Mouse (Mus musculus): ENCODE results near the gene Tat.

Tat gene

GRCm38 (mm10) chr8:109990224-109990623 is at the start of gene Tat:
Gene Tat, plus strand, starts transcription at chr8:109990437.
- DNase-seq (ENCODE audit: low spot score), result no peak

GRCm38 (mm10) chr8:109941606-109942360 is 48.5 kb upstream of the Tat start:
- no peak for DNase-seq (ENCODE audit: low spot score)

- DNase-seq (ENCODE audit: low spot score), result no peak
Measured at GRCm38 (mm10) chr8:109945153-109945632, 45.0 kb upstream of the Tat start.

- DNase-seq (ENCODE audit: low spot score), result no peak
Measured at GRCm38 (mm10) chr8:109945694-109946093, 44.5 kb upstream of the Tat start.

DNA sequence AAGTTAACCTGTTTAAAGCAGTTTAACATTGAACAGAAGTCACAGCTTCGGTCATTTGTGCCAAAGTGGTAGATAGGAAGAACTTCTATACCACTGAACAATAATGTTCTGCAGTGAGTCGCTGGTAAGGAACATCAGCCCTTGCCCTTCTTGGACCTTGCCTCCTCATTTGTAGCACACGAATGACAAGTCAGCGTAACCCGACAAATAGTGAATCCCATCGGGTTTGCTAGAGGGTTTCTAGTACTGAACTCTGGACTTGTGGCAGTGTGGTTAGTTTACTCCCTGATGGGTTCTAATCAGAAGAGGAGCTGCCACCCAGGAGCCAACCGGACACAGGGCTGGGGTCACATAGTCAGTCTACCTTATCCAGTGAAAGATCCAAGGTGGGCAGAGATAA is 44.0 kb upstream of the Tat start:
- no peak for DNase-seq (ENCODE audit: low spot score)

DNA sequence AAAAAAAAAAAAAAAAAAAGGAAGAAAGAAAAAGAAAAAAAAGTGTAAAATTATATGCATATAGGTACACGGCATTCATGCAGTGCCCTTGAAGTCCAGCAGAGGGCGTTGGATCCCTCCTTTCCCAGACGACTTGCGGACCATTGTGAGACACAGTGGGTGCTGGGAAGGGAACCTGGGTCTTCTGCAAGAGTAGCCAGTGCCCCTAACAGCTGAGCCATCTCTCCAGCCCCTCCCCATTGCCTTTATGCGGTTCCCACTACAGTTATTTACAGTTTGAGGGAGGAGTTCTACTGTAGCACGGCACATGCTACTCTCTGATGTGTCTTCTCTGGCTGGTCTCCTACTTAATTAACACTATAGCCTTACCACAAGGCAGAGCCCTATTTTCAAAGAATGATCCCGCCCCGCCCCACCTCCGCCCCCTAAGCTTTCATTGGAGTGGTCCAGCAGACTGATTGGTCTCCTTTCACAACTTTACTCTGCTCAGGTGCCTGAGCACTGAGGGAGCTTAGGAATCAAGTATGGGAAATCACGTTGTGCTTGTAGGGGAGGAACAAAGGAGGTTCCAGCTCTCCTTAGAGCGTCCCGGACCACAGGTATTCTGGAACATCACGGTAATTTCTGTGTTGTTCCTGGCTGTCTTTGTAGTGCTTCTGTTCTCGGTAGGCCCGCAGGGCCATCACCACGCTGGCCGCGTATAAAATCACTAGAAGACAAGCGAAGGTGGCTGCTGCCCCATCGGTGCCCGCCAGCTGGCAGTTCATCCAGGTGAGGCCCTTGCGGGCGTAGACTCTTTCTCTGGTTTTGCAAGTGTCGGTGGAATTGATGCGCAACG is 42.6 kb upstream of the Tat start:
- DNase-seq (ENCODE audit: low spot score), result no peak

GRCm38 (mm10) chr8:109948285-109948564 is 42.0 kb upstream of the Tat start:
- DNase-seq (ENCODE audit: low spot score), result no peak

GRCm38 (mm10) chr8:109952171-109952570 is 38.1 kb upstream of the Tat start:
- no peak for DNase-seq (ENCODE audit: low spot score)

DNA sequence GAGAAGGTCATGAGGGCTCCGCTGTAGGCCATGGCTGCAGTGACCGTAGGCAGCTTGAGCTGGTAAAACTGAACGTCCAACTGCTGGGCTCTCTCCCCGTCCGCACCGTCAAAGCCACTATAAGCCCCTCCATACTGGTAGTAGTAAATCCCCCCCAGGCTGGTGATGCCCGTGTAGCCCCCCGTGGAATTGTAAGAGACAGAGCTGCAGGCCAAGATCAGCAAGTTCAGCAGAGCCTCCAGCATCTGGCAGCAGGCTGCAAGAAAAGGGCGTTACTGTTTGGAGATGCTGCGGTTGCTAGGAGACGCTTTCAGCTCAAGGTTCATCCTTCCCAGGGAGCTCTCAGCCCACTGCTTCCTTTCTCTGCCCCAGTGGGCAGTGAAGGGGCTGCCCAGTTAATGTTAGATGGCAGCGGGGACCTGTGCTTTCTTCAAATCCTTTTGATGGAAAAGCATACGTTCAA is 35.7 kb upstream of the Tat start:
- no peak for DNase-seq (ENCODE audit: low spot score)

DNA sequence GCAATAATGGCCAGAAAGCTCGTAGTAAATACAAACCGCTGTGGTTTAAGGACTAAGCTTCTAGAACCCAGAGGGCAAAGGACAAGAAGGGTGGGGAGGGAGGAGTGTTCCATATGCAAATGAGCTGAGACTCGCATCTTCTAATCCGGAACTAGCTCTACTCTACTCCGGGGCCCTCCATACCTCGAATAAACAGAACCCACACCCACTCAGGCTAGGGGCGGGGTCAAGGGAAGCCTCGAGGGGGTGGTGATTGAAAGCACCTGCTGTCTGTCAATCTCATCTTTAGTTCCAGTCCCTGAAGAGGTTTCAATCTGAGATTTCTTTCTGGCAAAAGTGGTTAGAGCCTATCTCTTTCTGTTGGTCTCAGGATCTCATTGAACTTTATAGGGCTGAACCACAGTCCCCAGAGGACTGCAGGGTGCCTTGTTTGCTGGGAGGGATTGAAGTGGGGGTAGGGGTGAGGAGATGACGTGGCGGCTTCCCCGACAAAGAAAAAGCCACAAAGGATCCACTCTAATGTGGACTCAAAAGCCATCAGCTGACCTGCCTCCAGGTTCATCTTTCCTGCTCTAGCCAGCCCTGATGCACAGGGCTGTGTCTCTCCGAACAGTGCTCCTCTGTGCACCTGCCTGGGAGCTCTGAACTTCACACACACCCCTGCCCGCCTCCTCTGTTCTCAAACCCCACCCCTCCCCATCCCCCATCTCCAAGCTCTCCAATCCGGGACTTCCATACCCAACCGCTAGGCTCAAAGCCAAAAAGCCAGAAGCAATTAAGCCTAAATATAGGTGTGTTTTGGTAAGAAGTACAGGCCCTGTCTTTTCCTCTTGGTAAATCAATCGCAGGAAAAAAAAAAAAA is 32.8 kb upstream of the Tat start:
- no peak for DNase-seq (ENCODE audit: low spot score)

DNA sequence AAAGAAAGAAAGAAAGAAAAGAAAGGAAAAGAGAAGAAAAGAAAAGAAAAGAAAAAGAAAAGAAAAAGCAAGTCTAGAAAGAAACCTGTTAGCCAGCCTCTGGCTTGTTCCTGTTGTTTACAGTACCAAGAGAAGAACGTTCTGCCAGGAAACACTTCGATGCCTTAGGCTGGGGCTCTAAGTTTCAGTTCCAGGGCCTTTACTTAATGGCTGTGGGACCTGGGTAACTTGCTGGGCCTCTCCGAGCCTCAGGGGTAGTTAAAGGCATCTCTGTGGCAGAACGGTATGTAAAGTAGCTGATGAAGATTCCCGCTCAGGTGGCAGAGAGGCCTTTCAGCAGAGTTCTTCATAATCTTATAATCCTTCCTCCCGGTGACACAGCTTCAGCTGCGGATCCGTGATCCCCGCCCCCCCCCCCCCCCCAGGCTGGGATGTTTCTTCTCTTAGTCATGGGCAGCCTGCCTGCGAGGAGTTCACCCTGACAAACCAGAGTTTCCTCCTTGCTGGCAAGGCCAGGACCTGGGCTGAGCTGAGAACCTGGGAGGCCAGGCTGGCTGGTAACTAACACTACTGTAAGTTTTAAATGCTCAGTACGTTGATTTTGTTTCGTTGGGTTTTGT is 32.1 kb upstream of the Tat start:
- DNase-seq (ENCODE audit: low spot score), result no peak

DNA sequence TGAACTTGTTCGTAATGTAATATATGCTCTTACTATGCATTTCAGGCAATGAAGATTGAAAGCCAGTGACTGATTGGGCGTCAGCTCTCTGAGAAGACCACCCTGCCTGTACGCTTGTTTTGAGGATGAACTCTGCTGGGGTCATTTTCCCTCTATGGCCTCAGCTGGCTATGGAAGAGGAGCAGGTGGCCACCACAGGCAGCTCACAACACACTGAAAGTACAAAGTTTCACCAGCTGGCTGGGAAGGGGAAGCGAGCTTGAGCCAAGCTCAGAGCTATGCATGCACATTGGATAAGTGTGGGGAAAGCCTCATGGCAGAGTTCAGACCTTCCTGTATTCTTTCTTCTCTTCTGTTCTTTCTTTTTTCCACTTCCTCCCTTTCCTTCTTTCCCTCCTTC is 31.1 kb upstream of the Tat start:
- DNase-seq (ENCODE audit: low spot score), result no peak

DNA sequence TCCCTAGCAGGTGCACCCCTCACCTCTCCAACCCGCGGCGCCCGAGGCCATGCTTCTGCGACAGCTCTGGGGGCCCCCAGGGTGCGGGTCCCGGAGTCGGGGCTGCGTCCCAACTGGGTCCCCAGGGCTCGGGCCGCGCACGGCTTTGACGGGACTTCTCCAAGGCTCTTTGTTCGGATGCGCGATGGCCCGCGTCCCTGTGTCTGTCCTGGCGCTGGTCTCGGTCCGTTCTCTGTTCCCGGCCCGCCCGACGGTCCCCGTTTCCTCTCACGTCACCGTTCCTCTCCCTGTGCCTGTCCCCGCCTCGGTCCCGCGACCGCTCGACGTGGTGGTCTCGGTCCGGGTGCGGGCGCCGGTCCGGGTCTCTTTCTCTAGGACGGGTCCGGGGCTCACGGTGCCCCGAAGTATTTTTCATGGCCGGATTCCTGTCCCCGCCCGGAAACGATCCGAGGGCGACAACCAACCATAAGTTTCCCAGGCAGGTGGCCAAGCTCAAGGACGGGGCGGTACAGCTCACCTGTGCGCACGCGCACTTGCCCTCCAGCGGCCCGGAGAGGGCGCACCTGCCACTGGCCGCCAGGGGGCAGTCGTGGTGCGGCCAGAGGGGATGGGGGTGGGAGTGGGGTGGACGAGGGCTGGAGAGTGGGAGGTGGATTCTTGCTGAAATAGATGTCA is 28.4 kb upstream of the Tat start, which contains the start of gene Marveld3:
TSS of gene Marveld3 (minus strand) at position 511 of the 675 bp plus-strand sequence.
- DNase-seq (ENCODE audit: low spot score), result no peak

GRCm38 (mm10) chr8:109962896-109963295 is 27.3 kb upstream of the Tat start:
- no peak for DNase-seq (ENCODE audit: low spot score)

DNA sequence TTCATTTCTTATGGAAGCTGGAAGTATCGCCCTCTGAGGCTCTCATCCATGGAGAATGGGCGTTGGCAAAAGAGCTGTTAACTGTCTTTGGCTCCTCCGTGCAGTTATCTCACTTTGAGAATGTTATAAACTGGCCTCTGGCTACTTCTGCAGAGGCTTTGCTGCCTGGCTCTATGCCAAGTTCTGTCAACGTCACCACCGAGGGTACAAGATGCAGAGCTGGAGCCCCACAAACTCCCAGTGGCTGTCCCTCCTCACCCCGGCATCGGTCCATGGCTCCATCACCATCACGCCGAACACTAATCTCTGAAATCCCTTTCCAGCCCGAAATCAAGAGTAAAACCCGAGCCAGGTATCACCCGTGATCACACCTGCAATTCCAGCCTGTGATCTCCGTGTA is 26.8 kb upstream of the Tat start:
- no peak for DNase-seq (ENCODE audit: low spot score)

- no peak for DNase-seq (ENCODE audit: low spot score)
Measured at GRCm38 (mm10) chr8:109964106-109964505, 26.1 kb upstream of the Tat start.

- no peak for DNase-seq (ENCODE audit: low spot score)
Measured at GRCm38 (mm10) chr8:109968837-109969236, 21.4 kb upstream of the Tat start.

DNA sequence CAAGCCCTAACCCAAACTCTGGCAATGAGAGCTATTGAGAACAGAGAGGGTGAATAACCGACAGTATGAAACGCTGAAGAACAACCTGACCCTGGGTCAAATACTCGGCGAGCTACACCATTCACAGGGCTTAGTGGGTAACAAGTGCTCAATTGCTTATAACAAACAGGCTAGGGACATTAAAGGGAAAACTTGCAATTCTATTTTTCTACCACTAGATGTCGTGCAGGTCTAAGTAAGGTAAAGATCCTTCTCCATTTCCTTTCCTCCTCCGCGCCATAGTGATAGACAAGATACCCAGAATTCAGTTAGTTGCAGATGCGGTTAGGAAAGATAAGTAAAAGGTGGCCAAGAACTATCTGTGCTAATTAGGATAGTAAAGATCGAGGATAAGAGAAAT is 19.9 kb upstream of the Tat start:
- DNase-seq (ENCODE audit: low spot score), result peak; percentile 38

DNA sequence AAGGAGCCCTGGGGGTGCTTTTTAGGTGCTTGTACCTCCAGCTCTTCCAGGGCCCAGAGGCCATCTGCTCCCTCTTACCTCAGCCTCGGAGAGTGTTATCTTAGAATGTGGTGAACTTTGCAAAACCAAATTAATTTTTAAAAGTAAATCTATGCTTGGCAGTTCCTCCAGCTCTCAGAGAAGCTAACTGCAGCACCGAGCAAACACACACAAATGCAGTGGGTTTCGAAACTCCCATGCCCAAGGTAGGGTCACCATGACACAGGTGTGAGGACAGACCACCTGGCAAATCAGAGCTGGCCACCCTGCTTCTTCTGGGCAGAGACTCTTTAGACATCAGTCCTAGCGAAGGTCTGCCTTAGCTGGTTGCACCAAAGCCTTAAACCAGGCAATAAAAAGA is 17.3 kb upstream of the Tat start:
- no peak for DNase-seq (ENCODE audit: low spot score)

- no peak for DNase-seq (ENCODE audit: low spot score)
Measured at GRCm38 (mm10) chr8:109979339-109979738, 10.9 kb upstream of the Tat start.

DNA sequence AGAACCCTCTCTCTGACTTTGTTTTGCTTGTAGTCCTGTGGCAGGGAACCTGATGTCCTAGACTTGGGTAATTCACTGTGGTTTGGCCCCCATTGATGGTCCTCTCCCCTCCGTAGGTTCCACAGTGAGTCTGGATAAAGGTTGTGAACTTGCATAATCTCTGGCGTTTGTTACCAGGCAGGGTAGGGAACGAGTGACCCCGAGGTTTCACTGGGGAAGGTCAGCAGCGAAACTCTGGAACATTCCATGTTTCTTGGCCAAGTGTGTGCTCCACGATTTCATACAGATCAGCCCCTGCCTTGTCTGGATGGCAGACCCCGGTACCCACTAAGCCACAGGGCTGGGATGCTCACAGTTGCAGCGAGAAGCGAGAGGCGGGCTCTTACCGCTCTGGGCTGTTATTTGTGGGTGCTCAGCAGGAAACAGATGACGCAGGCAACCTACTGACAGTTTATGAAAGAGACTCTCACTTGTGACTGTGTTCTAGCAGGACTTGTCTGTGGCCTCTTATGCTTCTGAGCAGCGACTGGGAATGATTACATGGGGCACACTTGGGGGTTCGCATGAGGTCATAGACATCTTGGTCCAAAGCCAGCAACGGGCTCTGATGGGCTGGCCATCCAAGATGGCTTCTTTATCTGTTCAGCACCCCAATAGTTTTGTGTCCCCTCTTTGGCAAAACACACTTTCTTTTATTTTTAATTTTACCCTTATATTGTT is 7.7 kb upstream of the Tat start:
- no peak for DNase-seq (ENCODE audit: low spot score)

Measured in layer of hippocampus, adult 9-10 months (tissue).